Mouse (Mus musculus): ENCODE results near the gene Ugt1a10. TPM values are rescaled to one million over a fixed set of nuclear protein-coding genes. Genes with fewer than 3 reads are reported as not detected.
"Not testable (repeated sequence)": the region's sequence is repeated elsewhere in the genome, so short reads cannot be mapped to it uniquely, and the experiment has no call there.

Gene Ugt1a10
- polyA plus RNA-seq, 1 experiment: 166 TPM

GRCm38 (mm10) chr1:88014671-88015070 lies 40.5 kb upstream of the Ugt1a10 start:
- 96% methylated on average over 4 of the region's 4 CpGs for WGBS
- DNase-seq: no peak
- Histone ChIP-seq H3K4me3 (ENCODE audit: insufficient read depth, low read depth, low read length) (no peak overlapping the region), H3K4me1 (ENCODE audit: control insufficient read depth, insufficient read depth, low read length) (no peaks in the 10 kb centered on the region), H3K27me3 (replicated peaks; ENCODE audit: control insufficient read depth, insufficient read depth, low read length) (no peaks in the 10 kb centered on the region), H3K36me3 (ENCODE audit: control insufficient read depth, insufficient read depth, low read length) (no peaks in the 10 kb centered on the region), H3K27ac (ENCODE audit: insufficient read depth, low read depth, low read length) (no peak overlapping the region)
- TF ChIP-seq CTCF (conservative IDR thresholded peaks at IDR 0.05; ENCODE audit: insufficient read depth, insufficient read length, low read depth, low read length) (no peak), POLR2A (IDR thresholded peaks at IDR 0.05; ENCODE audit: low read depth, low read length) (no peak)

- 86% methylated on average over 6 of the region's 6 CpGs for WGBS
- no peak overlapping the region for H3K4me3 ChIP-seq (ENCODE audit: insufficient read depth, low read depth, low read length)
- no peaks in the 10 kb centered on the region for H3K27me3 ChIP-seq (replicated peaks; ENCODE audit: control insufficient read depth, insufficient read depth, low read length)
- no peak for DNase-seq
- no peak overlapping the region for H3K27ac ChIP-seq (ENCODE audit: insufficient read depth, low read depth, low read length)
- no peaks in the 10 kb centered on the region for H3K4me1 ChIP-seq (ENCODE audit: control insufficient read depth, insufficient read depth, low read length)
- TF ChIP-seq CTCF (conservative IDR thresholded peaks at IDR 0.05; ENCODE audit: insufficient read depth, insufficient read length, low read depth, low read length) (no peak), POLR2A (IDR thresholded peaks at IDR 0.05; ENCODE audit: low read depth, low read length) (no peak)
- H3K36me3 ChIP-seq (ENCODE audit: control insufficient read depth, insufficient read depth, low read length): no peaks in the 10 kb centered on the region
Measured at GRCm38 (mm10) chr1:88015371-88015770, 39.8 kb upstream of the Ugt1a10 start.

- not testable (repeated sequence) for DNase-seq; H3K27ac ChIP-seq (ENCODE audit: insufficient read depth, low read depth, low read length); H3K36me3 ChIP-seq (ENCODE audit: control insufficient read depth, insufficient read depth, low read length); H3K27me3 ChIP-seq (replicated peaks; ENCODE audit: control insufficient read depth, insufficient read depth, low read length); H3K4me3 ChIP-seq (ENCODE audit: insufficient read depth, low read depth, low read length); H3K4me1 ChIP-seq (ENCODE audit: control insufficient read depth, insufficient read depth, low read length)
- WGBS: 85% methylated on average over 3 of the region's 3 CpGs
Measured at GRCm38 (mm10) chr1:88025244-88025643, 29.9 kb upstream of the Ugt1a10 start.

GRCm38 (mm10) chr1:88043044-88043443 lies 12.1 kb upstream of the Ugt1a10 start:
- not testable (repeated sequence) for H3K27ac ChIP-seq (ENCODE audit: insufficient read depth, low read depth, low read length); H3K4me1 ChIP-seq (ENCODE audit: control insufficient read depth, insufficient read depth, low read length)
- 42% methylated on average over 1 of the region's 2 CpGs for WGBS

GRCm38 (mm10) chr1:88044832-88045437 lies 10.3 kb upstream of the Ugt1a10 start:
- not testable (repeated sequence) for H3K27ac ChIP-seq (ENCODE audit: insufficient read depth, low read depth, low read length); H3K4me3 ChIP-seq (ENCODE audit: insufficient read depth, low read depth, low read length); H3K27me3 ChIP-seq (replicated peaks; ENCODE audit: control insufficient read depth, insufficient read depth, low read length); H3K4me1 ChIP-seq (ENCODE audit: control insufficient read depth, insufficient read depth, low read length); H3K36me3 ChIP-seq (ENCODE audit: control insufficient read depth, insufficient read depth, low read length)
- 44% methylated on average over 4 of the region's 5 CpGs for WGBS
- DNase-seq: peak; percentile 42

More at GRCm38 (mm10) chr1:88043044-88043443, 12.1 kb upstream of the Ugt1a10 start:
- H3K27me3 ChIP-seq (replicated peaks; ENCODE audit: control insufficient read depth, insufficient read depth, low read length); H3K4me3 ChIP-seq (ENCODE audit: insufficient read depth, low read depth, low read length); H3K36me3 ChIP-seq (ENCODE audit: control insufficient read depth, insufficient read depth, low read length): not testable (repeated sequence)
- peak; percentile 57 for DNase-seq

GRCm38 (mm10) chr1:88047408-88047807 lies 7.8 kb upstream of the Ugt1a10 start:
- not testable (repeated sequence) for H3K27me3 ChIP-seq (replicated peaks; ENCODE audit: control insufficient read depth, insufficient read depth, low read length); H3K4me1 ChIP-seq (ENCODE audit: control insufficient read depth, insufficient read depth, low read length); DNase-seq; H3K36me3 ChIP-seq (ENCODE audit: control insufficient read depth, insufficient read depth, low read length); H3K4me3 ChIP-seq (ENCODE audit: insufficient read depth, low read depth, low read length); H3K27ac ChIP-seq (ENCODE audit: insufficient read depth, low read depth, low read length)
- 86% methylated on average over 2 of the region's 2 CpGs for WGBS

GRCm38 (mm10) chr1:88066472-88067102 lies 11.4 kb downstream of the Ugt1a10 start:
- H3K4me1 ChIP-seq (ENCODE audit: control insufficient read depth, insufficient read depth, low read length); H3K36me3 ChIP-seq (ENCODE audit: control insufficient read depth, insufficient read depth, low read length); H3K27ac ChIP-seq (ENCODE audit: insufficient read depth, low read depth, low read length); H3K27me3 ChIP-seq (replicated peaks; ENCODE audit: control insufficient read depth, insufficient read depth, low read length); DNase-seq; H3K4me3 ChIP-seq (ENCODE audit: insufficient read depth, low read depth, low read length): not testable (repeated sequence)
- 27% methylated on average over 1 of the region's 2 CpGs for WGBS

GRCm38 (mm10) chr1:88070495-88070894 lies 15.3 kb downstream of the Ugt1a10 start, which contains the start of gene Ugt1a9:
Ugt1a9 (plus strand) TSS chr1:88070800.
- Histone ChIP-seq H3K27ac (ENCODE audit: insufficient read depth, low read depth, low read length) (no peak within 1 kb of the TSS), H3K36me3 (ENCODE audit: control insufficient read depth, insufficient read depth, low read length) (no peaks in the 10 kb centered on the region), H3K4me1 (ENCODE audit: control insufficient read depth, insufficient read depth, low read length) (no peaks in the 10 kb centered on the region), H3K27me3 (replicated peaks; ENCODE audit: control insufficient read depth, insufficient read depth, low read length) (no peaks in the 10 kb centered on the region), H3K4me3 (ENCODE audit: insufficient read depth, low read depth, low read length) (no peak within 1 kb of the TSS)
- DNase-seq: no peak
- 32% methylated on average over 2 of the region's 2 CpGs for whole genome bisulfite sequencing
- TF ChIP-seq POLR2A (IDR thresholded peaks at IDR 0.05; ENCODE audit: low read depth, low read length) (no peak), CTCF (conservative IDR thresholded peaks at IDR 0.05; ENCODE audit: insufficient read depth, insufficient read length, low read depth, low read length) (no peak)

Data from kidney, adult 2 months (tissue).